11 mouse cellular contexts compared by ENCODE assay signal in genomic region chr17:80756043-80756442, GRCm38 (mm10). TPM values are rescaled to one million over a fixed set of nuclear protein-coding genes. Genes with fewer than 3 reads are reported as not detected.
DNase-seq lines count a peak whose midpoint lies in the region; ATAC-seq and TF ChIP-seq lines count a peak whose summit lies in the region.
"Had no signal": no experiment of that assay in that cellular context is flagged by ENCODE, and none has a peak within 500 bp of the region (broad histone marks: within the 10 kb centered on the region; RNA-seq: fewer than 3 reads in every experiment).

No protein-coding gene starts in this region.

- DNase-seq in adrenal gland, adult 2 months, result peak; percentile 61
- no peak for DNase-seq in adrenal gland, postnatal 4 days (ENCODE audit: low spot score in 2 of 2)
- no peak for DNase-seq in lung, adult 2 months
- peak; percentile 59 for DNase-seq in kidney, adult 9 months
- DNase-seq in left cerebral cortex, postnatal 4 days, result no peak

- no peak overlapping the region for H3K4me2 ChIP-seq in lung, embryonic 15.5 days
- no peak overlapping the region for H3K4me2 ChIP-seq in neural tube, embryonic 15.5 days

- no peak for TF ChIP-seq POLR2A in lung, adult 2 months (IDR thresholded peaks at IDR 0.05; ENCODE audit: borderline replicate concordance, extremely low read depth, low read depth, low read length)

- H3K36me3 ChIP-seq in lung, embryonic 15.5 days, result no peaks in the 10 kb centered on the region
- no peaks in the 10 kb centered on the region for H3K36me3 ChIP-seq in neural tube, embryonic 15.5 days

- intact Hi-C loops in left cerebral cortex, postnatal 4 days (cut with DNase I), result no loop called here

- H3K4me1 ChIP-seq in lung, embryonic 15.5 days, result peaks cover 25% of the 10 kb centered on the region
- peaks cover 3% of the 10 kb centered on the region; the same call in 1 of the 2 replicates for H3K4me1 ChIP-seq in lung, adult 2 months (ENCODE audit: control insufficient read depth, insufficient read depth, low read length)
- H3K4me1 ChIP-seq in neural tube, embryonic 15.5 days, result peaks cover 4% of the 10 kb centered on the region; the same call in 1 of the 2 replicates

- WGBS in lung, embryonic 15.5 days, result 64% methylated on average over 5 of the region's 5 CpGs
- WGBS in lung, adult 2 months, result 65% methylated on average over 5 of the region's 5 CpGs
- WGBS in neural tube, embryonic 15.5 days, result 89% methylated on average over 5 of the region's 5 CpGs

- no peaks in the 10 kb centered on the region for H3K27me3 ChIP-seq in lung, embryonic 15.5 days
- no peaks in the 10 kb centered on the region for H3K27me3 ChIP-seq in neural tube, embryonic 15.5 days (replicated peaks)

- no peak overlapping the region for H3K9ac ChIP-seq in lung, embryonic 15.5 days
- no peak overlapping the region for H3K9ac ChIP-seq in neural tube, embryonic 15.5 days (replicated peaks)
- H3K9ac ChIP-seq: liver, embryonic 14.5 days had no signal

- H3K4me3 ChIP-seq in lung, embryonic 15.5 days, result no peak overlapping the region
- no peak overlapping the region for H3K4me3 ChIP-seq in lung, adult 2 months (replicated peaks; ENCODE audit: extremely low read depth, low read depth, low read length)
- H3K4me3 ChIP-seq in neural tube, embryonic 15.5 days (replicated peaks), result no peak overlapping the region

- peak overlapping the region; percentile 32 for H3K27ac ChIP-seq in lung, embryonic 15.5 days
- H3K27ac ChIP-seq in neural tube, embryonic 15.5 days (replicated peaks), result no peak overlapping the region
- H3K27ac ChIP-seq: liver, embryonic 14.5 days had no signal

- ATAC-seq in lung, embryonic 15.5 days (ENCODE audit: borderline replicate concordance, extremely low read depth, low FRiP score, low TSS enrichment), result no peak
- peak; percentile 58 for ATAC-seq in megakaryocyte progenitor cell, adult 5-6 weeks (replicated peaks; ENCODE audit: poor library complexity)
- no peak for ATAC-seq in neural tube, embryonic 15.5 days (ENCODE audit: low FRiP score)
- ATAC-seq: intestine, postnatal 0 days; midbrain, embryonic 16.5 days had no signal

- H3K9me3 ChIP-seq in lung, embryonic 15.5 days, result no peaks in the 10 kb centered on the region
- H3K9me3 ChIP-seq in neural tube, embryonic 15.5 days (replicated peaks), result no peaks in the 10 kb centered on the region

- no peak for TF ChIP-seq CTCF in lung, adult 2 months (IDR thresholded peaks at IDR 0.05; ENCODE audit: insufficient read depth, low read length)

RNA-seq across cellular contexts. Expression of gene Map4k3, which starts 27.8 kb away (rescaled TPM):
- total RNA-seq in adrenal gland, adult 2 months (2021), result 10 to 100 TPM; 38.0 to 46.4 TPM
- 46.5 and 47.2 TPM in 2 replicates for polyA plus RNA-seq in adrenal gland, adult 2 months (2012; rRNA removed)
- 10 to 100 TPM; 48.7 to 57.6 TPM for total RNA-seq in adrenal gland, postnatal 4 days (2021)
- 44.6 and 46.4 TPM in 2 replicates for polyA plus RNA-seq in lung, embryonic 15.5 days (2015; fragmentation: Nextera tagmentation; extraction: Ambion mirVana)
- 38.0 and 49.1 TPM in 2 replicates for polyA plus RNA-seq in lung, adult 2 months (2012; rRNA removed)
- total RNA-seq in megakaryocyte progenitor cell, adult 5-6 weeks (2015), result 8.4 and 10.0 TPM in 2 replicates
- 8.0 and 8.7 TPM in 2 replicates for total RNA-seq in megakaryocyte progenitor cell, adult 5-6 weeks (2017)
- 10 to 100 TPM; 67.7 to 72.9 TPM for total RNA-seq in left cerebral cortex, postnatal 4 days (2021)
- 22.0 and 22.3 TPM in 2 replicates for polyA plus RNA-seq in neural tube, embryonic 15.5 days (2015; fragmentation: Nextera tagmentation; extraction: Ambion mirVana)

Comparison
In these comparisons a context has a peak if more than half of its experiments do, and no peak if none do; other contexts are left out.
1. DNase-seq: peak in adrenal gland, adult 2 months (single experiment) and kidney, adult 9 months (single experiment); none in adrenal gland, postnatal 4 days (0 of 2), lung, adult 2 months (single experiment) and left cerebral cortex, postnatal 4 days (single experiment).